Mouse (Mus musculus) kidney, adult 18-20 months (tissue): ENCODE measurements around the gene Timmdc1.

Experiments used
- DNase-seq: peaks from one replicate; pipeline ENCODE4 v3.0.0; 2021

The Timmdc1 gene

DNA sequence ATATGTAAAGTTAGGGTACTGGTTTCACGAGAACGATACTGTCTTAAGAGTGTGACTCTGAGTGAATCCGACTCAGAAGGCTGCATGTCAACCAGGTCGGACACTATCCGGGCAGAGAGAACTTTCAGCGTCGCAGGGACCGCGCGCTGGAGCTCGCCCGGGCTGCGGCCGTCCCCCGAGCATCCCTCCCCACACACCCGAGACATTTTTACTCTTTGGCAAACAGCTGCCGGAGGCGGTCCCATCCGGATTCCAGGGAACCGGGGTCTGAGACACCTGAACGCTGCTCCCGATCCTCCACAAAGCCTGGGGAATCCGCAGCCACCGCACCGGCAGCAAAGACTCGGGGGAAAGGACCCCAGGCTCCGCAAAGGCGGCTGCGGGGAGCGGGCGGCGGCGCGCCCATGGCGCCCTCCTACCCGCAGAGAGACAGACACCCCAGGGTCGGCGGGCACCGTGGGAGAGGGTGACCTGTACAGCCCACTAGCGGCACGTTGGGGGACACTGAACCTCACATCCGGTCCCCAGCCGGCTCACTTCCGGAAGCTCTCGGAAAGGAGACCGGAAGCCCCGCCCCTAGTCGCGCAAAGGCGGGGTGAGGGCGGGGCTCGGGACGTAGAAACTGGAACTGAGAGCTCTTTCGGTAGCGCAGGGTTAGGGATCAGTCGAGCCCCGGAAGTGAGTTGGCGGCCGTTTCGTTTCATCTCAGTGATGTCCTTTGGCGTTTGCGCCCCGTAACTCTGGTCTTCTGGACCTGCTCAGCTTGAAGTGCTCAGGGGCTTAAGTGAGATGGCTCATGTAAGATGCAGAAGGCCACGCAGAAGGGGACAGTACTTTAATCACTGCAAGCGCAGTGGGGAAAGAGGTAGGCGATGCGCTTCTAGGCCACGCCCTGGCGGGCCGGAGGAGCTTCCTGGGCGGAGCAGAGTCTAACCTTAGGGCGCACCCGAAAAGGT lies at the start of gene Timmdc1:
Timmdc1 (minus strand) TSS at position 535 of the 956 bp plus-strand sequence.
- peak; percentile 97 for DNase-seq

DNA sequence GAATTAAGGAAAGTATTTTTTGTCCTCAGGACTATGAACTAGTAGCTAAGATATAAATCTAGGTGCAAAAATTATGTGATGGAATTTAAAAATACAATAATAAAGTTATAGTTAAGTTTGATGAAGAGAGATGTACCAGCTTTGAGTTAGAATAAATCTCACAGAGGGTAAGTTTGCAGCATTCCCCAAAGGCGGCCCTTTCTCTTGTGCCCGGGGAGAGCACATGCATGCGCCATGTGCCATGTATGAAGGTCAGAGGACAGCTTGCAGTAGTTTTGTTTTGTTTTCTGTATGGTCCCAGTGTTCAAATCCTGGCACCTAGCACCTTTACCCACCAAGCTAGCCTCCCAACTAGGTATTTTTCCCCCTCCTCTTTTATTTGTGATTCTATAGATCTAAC lies 49.0 kb upstream of the Timmdc1 start:
- no peak for DNase-seq

- no peak for DNase-seq
Measured at GRCm38 (mm10) chr16:38568192-38568591, 45.7 kb upstream of the Timmdc1 start.

DNA sequence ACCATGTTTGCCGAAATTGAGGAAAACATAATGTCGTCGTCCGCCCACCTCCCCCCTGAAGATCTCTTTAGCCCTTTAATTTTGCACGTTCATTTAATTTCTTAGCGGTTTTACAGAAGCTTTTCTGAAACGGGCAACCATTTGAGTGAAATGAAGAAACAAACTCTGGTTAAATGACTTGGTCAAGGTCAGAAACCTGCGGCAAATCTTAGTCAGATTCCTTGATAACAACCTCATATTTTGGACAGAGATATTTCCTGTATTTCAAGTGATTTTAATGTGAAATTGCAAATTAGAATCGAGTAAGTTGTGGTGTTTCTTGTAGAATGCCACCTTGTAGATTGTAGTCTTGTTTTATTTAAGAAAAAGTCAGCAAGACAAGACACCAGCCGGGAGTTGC lies 41.1 kb upstream of the Timmdc1 start:
- DNase-seq, result no peak

DNA sequence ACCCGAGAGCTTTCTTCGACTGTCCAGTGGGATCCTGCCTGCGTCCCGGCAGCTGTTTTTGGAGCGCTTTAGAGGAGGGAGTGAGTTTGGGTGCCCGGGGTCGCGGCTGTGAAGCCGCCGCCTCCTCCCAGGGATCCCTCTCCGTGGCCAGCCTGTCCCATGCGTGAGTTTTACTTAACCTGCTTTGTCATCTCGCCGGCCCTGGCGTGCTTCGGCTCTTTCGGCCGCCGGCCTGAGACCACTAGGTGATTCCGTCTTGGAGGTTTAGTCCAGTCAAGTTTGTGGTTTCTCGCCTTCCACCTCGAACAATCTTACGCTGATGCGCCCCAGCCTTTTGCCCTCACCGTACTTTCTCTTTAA lies 40.5 kb upstream of the Timmdc1 start:
- no peak for DNase-seq

DNA sequence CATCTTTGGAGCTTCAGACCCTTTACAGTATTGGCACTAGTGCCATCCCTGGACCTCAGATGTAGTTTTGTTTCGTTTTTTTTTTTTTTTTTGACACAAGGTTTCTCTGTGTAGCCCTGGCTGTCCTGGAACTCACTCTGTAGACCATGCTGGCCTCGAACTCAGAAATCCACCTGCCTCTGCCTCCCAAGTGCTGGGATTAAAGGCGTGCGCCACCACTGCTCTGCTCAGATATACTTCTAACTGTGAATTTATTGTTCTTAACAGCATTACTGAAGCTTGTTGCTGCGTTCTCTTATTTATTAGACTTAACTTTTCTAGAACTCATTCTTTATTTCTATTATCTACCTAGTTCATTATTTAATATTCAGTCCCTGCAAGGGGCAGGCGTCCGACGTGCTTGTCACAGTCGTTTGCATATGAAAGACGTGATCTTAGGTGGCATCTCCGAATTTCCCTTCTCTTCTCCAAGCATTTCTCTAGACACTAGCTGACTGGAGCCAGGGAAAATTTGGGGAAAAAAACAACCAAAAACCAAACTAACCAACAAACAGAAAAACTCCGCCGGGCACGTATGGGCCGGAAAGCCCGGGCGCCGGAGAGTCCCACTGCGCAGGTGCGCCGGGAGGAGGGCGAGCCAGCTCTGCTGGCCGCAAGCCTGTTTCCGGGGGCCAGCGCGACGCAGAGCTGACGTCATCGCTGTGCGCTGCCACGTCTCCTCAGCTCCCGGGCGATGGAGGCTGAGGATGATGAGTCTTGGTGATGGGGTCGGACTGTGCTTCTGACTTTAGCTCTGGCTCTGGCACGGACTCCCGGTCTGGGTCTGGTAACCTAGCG lies 39.9 kb upstream of the Timmdc1 start:
- peak; percentile 96 for DNase-seq

GRCm38 (mm10) chr16:38558221-38558748 lies 35.8 kb upstream of the Timmdc1 start, which contains the start of gene Tmem39a:
Tmem39a (plus strand) TSS chr16:38558698.
- no peak for DNase-seq

- DNase-seq, result no peak
Measured at GRCm38 (mm10) chr16:38555988-38556387, 33.5 kb upstream of the Timmdc1 start.

DNA sequence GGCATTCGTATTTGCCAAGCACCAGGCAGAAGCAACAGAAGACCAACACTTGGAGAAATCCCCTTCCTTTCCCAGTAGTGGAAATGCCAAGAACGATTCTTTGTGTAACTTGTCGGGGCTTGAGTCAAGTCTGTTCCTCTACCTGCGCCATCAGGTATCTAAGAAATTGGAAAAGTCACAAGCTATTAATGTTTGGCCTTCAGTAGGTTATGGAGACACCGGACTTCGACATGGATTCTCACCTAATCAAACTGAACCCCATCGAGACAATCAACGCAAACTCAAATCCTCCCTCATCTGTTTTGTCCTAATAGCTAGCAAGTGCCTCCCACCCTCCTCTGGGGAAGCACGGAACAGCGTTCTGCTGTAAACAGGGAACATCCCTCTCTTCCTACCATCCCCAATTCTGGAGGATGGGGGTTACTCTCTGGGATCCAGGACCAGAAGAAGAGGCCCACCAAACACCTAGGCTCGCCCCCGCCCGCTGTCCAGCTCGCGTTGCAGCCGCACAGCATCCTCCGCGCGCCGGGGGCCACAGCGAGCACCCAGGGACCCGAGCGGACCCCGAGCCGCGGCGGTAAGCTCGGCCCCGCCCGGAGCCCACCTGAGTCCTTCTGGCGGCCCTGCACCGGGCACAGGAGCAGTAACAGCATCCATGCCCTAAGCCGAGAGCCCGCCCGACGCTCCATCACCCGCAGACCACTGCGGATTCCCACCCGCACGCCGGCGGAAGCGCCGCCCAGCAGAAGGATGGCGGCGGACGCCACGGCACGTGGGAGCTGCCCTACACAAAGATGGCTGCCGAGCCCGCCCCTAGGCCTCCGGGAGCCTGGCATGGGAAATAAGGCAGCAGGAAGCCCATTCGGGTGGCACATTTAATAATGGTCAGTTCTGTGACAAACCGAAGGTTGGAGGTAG lies 27.3 kb upstream of the Timmdc1 start, which contains the start of gene Poglut1:
Poglut1 (minus strand) TSS at position 780 of the 918 bp plus-strand sequence.
- DNase-seq, result peak; percentile 81

- DNase-seq, result no peak
Measured at GRCm38 (mm10) chr16:38548000-38548399, 25.5 kb upstream of the Timmdc1 start.

DNA sequence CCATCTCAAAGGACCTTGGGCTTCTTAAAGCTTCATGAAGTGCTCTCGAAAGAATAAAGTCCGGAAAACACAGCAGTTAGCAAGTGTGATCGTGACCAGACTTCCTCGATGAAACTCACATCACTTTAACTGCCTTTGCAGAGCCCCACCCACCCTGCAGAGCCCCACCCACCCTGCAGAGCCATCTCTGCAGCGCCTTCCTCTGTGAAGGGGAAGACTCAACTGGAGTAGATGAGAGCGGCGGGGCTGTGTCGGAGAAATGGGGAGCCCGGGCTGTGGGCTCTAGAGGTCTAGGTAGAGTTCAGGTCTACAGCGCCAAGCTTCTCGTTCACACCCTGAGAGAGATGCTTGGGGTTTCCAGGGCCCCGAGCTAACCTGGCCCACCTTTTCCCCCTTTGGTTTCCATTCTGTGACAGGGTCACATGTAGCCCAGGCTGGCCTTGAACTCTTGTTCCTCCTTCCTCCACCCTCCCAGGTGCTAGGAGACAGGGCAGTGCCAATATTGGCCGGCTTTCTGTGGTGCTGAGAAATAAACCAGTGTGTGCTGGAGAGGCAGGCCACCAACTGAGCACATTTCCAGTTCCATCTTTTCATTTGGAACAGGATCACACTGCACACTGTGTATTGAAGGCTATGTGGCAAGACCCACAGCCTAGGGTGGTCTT lies 16.4 kb upstream of the Timmdc1 start:
- DNase-seq, result no peak

DNA sequence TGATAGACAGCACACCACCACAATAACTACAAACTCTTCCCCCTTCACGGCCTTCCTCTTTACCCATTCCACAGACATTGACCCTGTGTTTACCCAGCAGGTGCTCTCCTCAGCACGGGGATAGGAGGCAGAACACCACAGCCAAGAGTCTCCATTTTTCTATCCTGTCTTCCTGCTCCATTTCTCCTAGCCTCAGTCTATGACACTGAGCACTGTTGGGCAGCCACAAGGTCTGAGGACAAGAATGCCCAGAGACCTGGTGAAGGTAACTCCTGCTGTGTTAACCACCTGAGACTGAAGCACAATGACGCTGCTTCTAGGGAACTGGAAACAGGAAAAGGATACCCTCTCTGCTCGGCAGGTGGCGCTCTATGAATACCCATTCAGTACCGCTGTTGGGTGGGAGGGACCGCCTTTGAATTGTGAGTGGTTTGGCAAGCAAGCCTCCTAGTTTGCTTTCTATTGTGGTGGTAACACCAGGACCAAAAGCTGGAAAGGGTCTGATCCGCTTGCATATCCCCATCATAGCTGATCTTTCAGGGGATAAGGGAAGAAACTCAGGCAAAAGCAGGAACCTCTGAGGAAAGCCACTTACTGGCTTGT lies 14.2 kb upstream of the Timmdc1 start:
- peak; percentile 77 for DNase-seq

DNA sequence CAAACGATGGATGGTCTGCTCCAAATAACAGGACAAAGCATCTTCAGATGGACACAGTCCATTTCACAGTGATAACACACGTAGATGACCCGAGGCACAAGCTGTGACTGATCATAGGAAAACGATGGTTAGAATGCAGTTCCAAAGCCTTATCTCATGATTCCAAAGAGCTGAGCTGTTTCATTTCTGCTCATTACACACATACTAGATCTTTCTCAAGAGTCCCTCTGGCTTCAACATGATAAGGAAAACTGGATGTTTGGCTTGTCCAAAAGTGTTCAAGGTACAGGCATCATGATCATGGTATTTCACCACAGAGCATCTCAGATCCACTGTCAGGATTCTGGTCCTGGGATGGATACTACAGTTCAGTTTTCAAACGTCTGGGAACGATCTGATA lies 3.8 kb upstream of the Timmdc1 start:
- no peak for DNase-seq

- no peak for DNase-seq
Measured at GRCm38 (mm10) chr16:38521211-38521987, 1.1 kb downstream of the Timmdc1 start.

DNA sequence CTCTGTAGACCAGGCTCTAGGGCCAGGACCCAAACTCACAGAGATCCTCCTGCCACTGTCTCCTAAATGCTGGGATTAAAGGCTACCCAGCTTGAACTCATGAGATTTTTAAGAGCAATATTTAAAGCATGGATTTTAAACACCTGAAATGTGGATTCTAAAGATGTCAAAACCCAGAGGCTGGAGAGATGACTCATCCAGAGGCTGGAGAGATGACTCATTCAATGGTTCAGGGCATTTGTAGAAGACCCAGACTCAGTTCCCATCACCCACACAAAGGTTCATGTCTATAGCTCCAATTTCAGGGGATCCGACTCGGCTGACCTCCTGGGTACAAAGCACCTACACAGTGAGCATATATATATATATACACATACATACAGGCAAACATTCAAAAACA lies 3.3 kb downstream of the Timmdc1 start:
- DNase-seq, result no peak

- no peak for DNase-seq
Measured at GRCm38 (mm10) chr16:38510846-38511245, 11.6 kb downstream of the Timmdc1 start.

GRCm38 (mm10) chr16:38506041-38506634 lies 16.3 kb downstream of the Timmdc1 start:
- peak; percentile 72 for DNase-seq

GRCm38 (mm10) chr16:38503528-38503927 lies 18.9 kb downstream of the Timmdc1 start:
- DNase-seq, result no peak

- DNase-seq, result no peak
Measured at GRCm38 (mm10) chr16:38502469-38502868, 20.0 kb downstream of the Timmdc1 start.

DNA sequence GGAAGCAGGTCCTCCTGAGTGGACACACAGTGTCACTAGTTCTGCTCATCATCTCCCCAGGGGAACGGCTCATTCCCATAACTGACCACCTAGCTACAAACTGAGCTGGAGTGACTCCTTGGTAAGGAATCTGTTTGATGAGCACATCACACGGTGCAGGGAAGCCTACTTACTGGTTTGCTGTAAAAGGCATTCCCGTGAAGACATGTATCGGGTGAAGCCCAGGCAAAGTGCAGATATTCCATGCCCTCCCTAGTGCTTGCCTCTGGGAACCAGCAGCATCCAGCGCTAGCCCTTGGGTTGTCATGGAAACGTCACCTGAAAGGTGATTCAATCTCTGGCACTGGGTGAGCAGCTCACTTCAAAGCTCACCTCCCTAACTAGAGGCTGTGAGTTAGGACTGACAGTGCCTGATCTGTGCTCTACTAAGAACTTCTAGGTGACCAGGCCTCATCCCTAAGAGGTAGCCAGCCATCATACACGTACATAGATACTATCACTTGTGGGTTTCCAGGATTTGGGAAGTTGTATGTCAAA lies 25.8 kb downstream of the Timmdc1 start:
- DNase-seq, result no peak
